Comparison of ENCODE assay signal across 8 mouse cellular contexts in the genomic region with DNA sequence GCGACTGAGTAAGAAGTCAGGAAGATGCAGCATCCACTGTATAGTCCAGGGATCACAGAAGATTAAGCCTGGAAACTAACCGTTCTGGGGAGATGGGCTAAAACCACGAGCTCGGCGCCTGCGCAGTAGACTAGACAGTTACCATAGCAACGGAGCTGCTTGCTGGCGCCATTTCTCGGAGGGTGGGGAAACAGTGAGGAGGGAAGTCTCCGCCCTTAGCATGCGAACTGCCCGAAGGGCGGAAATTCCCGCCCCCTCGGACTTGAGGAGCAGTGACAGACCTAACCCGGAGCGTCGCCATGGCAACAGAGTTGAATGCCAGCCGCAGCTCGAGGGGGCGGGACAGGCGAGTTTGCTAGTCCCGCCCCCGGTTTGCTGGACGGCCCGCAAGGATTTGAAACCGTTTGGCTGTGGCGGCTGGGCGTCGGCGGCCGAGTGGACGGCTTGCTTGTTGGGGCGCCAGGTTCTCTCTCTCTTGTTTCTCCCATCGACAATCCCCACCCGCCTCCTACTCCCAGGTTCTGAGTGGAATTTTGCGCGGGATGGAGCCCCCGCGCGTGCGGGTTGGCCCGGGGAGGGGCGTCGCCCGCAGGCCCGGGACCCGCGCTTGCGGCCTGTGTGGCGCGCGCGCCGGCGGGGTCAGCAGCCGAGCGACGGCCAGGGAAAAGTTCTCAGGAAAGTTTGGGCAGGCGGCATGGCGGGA. TPM values are rescaled to one million over a fixed set of nuclear protein-coding genes. Genes with fewer than 3 reads are reported as not detected.
DNase-seq lines count a peak whose midpoint lies in the region; ATAC-seq and TF ChIP-seq lines count a peak whose summit lies in the region.

Gene Cep112 (plus strand): TSS at position 304 of the 703 bp plus-strand sequence.

- DNase-seq in heart, postnatal 10 days = peak; percentile 98 to 99
- DNase-seq in large intestine, adult 2 months (ENCODE audit: low read depth, low spot score) = peak; percentile 88
- peak; percentile 93 for DNase-seq in liver, postnatal 0 days
- DNase-seq in testis, postnatal 10 days (ENCODE audit: low spot score) = peak; percentile 98

- H3K36me3 ChIP-seq in ES-Bruce4 (ENCODE audit: control insufficient read depth, insufficient read depth, low read length, poor library complexity, severe bottlenecking) = no peaks in the 10 kb centered on the region
- H3K36me3 ChIP-seq in forebrain, embryonic 13.5 days (ENCODE audit: poor library complexity, severe bottlenecking) = no peaks in the 10 kb centered on the region
- no peaks in the 10 kb centered on the region for H3K36me3 ChIP-seq in liver, postnatal 0 days (replicated peaks; ENCODE audit: insufficient read depth, low read length)
- no peaks in the 10 kb centered on the region for H3K36me3 ChIP-seq in neural tube, embryonic 14.5 days (ENCODE audit: control insufficient read depth, insufficient read depth, low read length)

- H3K4me2 ChIP-seq in forebrain, embryonic 13.5 days = peak within 1 kb of the TSS; percentile 75
- H3K4me2 ChIP-seq in liver, postnatal 0 days (ENCODE audit: low read depth, low read length) = peak within 1 kb of the TSS; percentile 87
- peak within 1 kb of the TSS; percentile 47 for H3K4me2 ChIP-seq in neural tube, embryonic 14.5 days (ENCODE audit: low read depth, low read length)

- H3K4me1 ChIP-seq in ES-Bruce4 (ENCODE audit: control insufficient read depth, insufficient read depth, low read length) = no peaks in the 10 kb centered on the region
- H3K4me1 ChIP-seq in forebrain, embryonic 13.5 days = peaks cover 31% of the 10 kb centered on the region
- H3K4me1 ChIP-seq in liver, postnatal 0 days (ENCODE audit: insufficient read depth) = peaks cover 3% of the 10 kb centered on the region; the same call in 1 of the 2 replicates
- peaks cover 11% of the 10 kb centered on the region; the same call in 1 of the 2 replicates for H3K4me1 ChIP-seq in neural tube, embryonic 14.5 days (ENCODE audit: control insufficient read depth, insufficient read depth, low read length)

- TF ChIP-seq POLR2A in ES-Bruce4 (IDR thresholded peaks at IDR 0.05; ENCODE audit: insufficient read depth, low read length) = no peak

- TF ChIP-seq EP300 in ES-Bruce4 (IDR thresholded peaks at IDR 0.05; ENCODE audit: insufficient read depth, low read depth, low read length) = peak; percentile 13; the same call in 1 of the 2 replicates
- TF ChIP-seq EP300 in liver, postnatal 0 days (IDR thresholded peaks at IDR 0.05; ENCODE audit: low read depth) = no peak

- intact Hi-C loops in heart, postnatal 10 days (cut with DNase I) = no loop called here

- H3K27ac ChIP-seq in ES-Bruce4 (ENCODE audit: insufficient read depth, low read length) = no peak within 1 kb of the TSS
- H3K27ac ChIP-seq in forebrain, embryonic 13.5 days = peak within 1 kb of the TSS; percentile 58
- 0 out of 2 replicates have a peak within 1 kb of the TSS, but pooled peaks have one; percentile 16 for H3K27ac ChIP-seq in liver, postnatal 0 days (ENCODE audit: low read depth)
- H3K27ac ChIP-seq in neural tube, embryonic 14.5 days (ENCODE audit: low read depth, low read length) = no peak within 1 kb of the TSS

- TF ChIP-seq CTCF in ES-Bruce4 (IDR thresholded peaks at IDR 0.05; ENCODE audit: low read depth, low read length) = no peak
- no peak for TF ChIP-seq CTCF in liver, postnatal 0 days (IDR thresholded peaks at IDR 0.05; ENCODE audit: low read depth)

- peak; percentile 94 for ATAC-seq in cerebellum, adult (ENCODE audit: insufficient number of reproducible peaks, low FRiP score, low TSS enrichment)
- peak; percentile 95 for ATAC-seq in forebrain, embryonic 13.5 days
- peak; percentile 97 for ATAC-seq in liver, postnatal 0 days
- peak; percentile 95 for ATAC-seq in neural tube, embryonic 14.5 days (ENCODE audit: low read depth)

- no peaks in the 10 kb centered on the region; the same call in 1 of the 2 replicates for H3K27me3 ChIP-seq in ES-Bruce4 (ENCODE audit: control insufficient read depth, insufficient read depth, low read length, poor library complexity, severe bottlenecking)
- 0 out of 2 replicates have a peak, but pooled peaks cover 4% of the 10 kb centered on the region for H3K27me3 ChIP-seq in forebrain, embryonic 13.5 days
- peaks cover 7% of the 10 kb centered on the region; the same call in 1 of the 2 replicates for H3K27me3 ChIP-seq in liver, postnatal 0 days (ENCODE audit: insufficient read depth, low read length)
- H3K27me3 ChIP-seq in neural tube, embryonic 14.5 days (ENCODE audit: control insufficient read depth, insufficient read depth, low read length) = 0 out of 2 replicates have a peak, but pooled peaks cover 3% of the 10 kb centered on the region

- peak within 1 kb of the TSS; percentile 76 for H3K9ac ChIP-seq in ES-Bruce4 (ENCODE audit: low read depth, poor library complexity, severe bottlenecking)
- peak within 1 kb of the TSS; percentile 73 for H3K9ac ChIP-seq in forebrain, embryonic 13.5 days
- H3K9ac ChIP-seq in liver, postnatal 0 days (replicated peaks) = peak within 1 kb of the TSS; percentile 73
- peak within 1 kb of the TSS; percentile 48 for H3K9ac ChIP-seq in neural tube, embryonic 14.5 days (replicated peaks; ENCODE audit: low read depth, low read length)

- no peaks in the 10 kb centered on the region for H3K9me3 ChIP-seq in ES-Bruce4 (replicated peaks; ENCODE audit: control insufficient read depth, insufficient read depth, low read length, poor library complexity, severe bottlenecking)
- no peaks in the 10 kb centered on the region for H3K9me3 ChIP-seq in forebrain, embryonic 13.5 days (replicated peaks)
- H3K9me3 ChIP-seq in liver, postnatal 0 days (ENCODE audit: low read length) = no peaks in the 10 kb centered on the region
- H3K9me3 ChIP-seq in neural tube, embryonic 14.5 days (ENCODE audit: control insufficient read depth, low read length) = no peaks in the 10 kb centered on the region

- peak within 1 kb of the TSS; percentile 63 for H3K4me3 ChIP-seq in ES-Bruce4 (ENCODE audit: low read depth, low read length)
- H3K4me3 ChIP-seq in forebrain, embryonic 13.5 days = peak within 1 kb of the TSS; percentile 62
- H3K4me3 ChIP-seq in liver, postnatal 0 days (ENCODE audit: low read depth, low read length) = peak within 1 kb of the TSS; percentile 67
- H3K4me3 ChIP-seq in neural tube, embryonic 14.5 days (ENCODE audit: low read depth, low read length) = peak within 1 kb of the TSS; percentile 49

- under 1% methylated on average over 61 of the region's 61 CpGs for WGBS in forebrain, embryonic 13.5 days
- WGBS in large intestine, adult 2 months = 1% methylated on average over 61 of the region's 61 CpGs
- WGBS in liver, postnatal 0 days (ENCODE audit: insufficient replicate concordance) = under 1% methylated on average over 61 of the region's 61 CpGs
- under 1% methylated on average over 58 of the region's 61 CpGs for WGBS in neural tube, embryonic 14.5 days

RNA-seq across cellular contexts. Expression of gene Cep112, which starts in this region (rescaled TPM):
- polyA plus RNA-seq in ES-Bruce4 (2011; ENCODE audit: insufficient read depth, insufficient read length, low read depth, missing spikeins) = 15.5 and 17.0 TPM in 2 replicates
- 19.6 and 19.7 TPM in 2 replicates for polyA plus RNA-seq in forebrain, embryonic 13.5 days (2015; fragmentation: Nextera tagmentation; extraction: Ambion mirVana)
- total RNA-seq in heart, postnatal 10 days (2021) = 10 to 100 TPM; 10.8 to 11.8 TPM
- polyA plus RNA-seq in large intestine, adult 2 months (2012; rRNA removed) = 0.21 and 0.37 TPM in 2 replicates
- polyA plus RNA-seq in liver, postnatal 0 days (2015; fragmentation: Nextera tagmentation; extraction: Ambion mirVana) = 0.66 and 1.1 TPM in 2 replicates
- 8.2 and 9.7 TPM in 2 replicates for polyA plus RNA-seq in neural tube, embryonic 14.5 days (2014; fragmentation: Nextera tagmentation; extraction: Ambion mirVana)

Comparison
In these comparisons a context has a peak if more than half of its experiments do, and no peak if none do; other contexts are left out.
1. Peak in DNase-seq in large intestine, adult 2 months; RNA of the gene not detected or under 1 TPM.
2. H3K27ac ChIP-seq: peak in forebrain, embryonic 13.5 days (single experiment) and liver, postnatal 0 days (single experiment); none in ES-Bruce4 (single experiment) and neural tube, embryonic 14.5 days (single experiment).
3. Peak in every context shown above with its lines, with median percentiles within 50 percentile points of each other: H3K4me3 ChIP-seq, H3K9ac ChIP-seq, ATAC-seq, H3K4me2 ChIP-seq and DNase-seq.